Comparison of ENCODE assay signal across 20 mouse cellular contexts in genomic region chr9:51398886-51399285, GRCm38 (mm10).
DNase-seq lines count a peak whose midpoint lies in the region.
"Had no signal": no experiment of that assay in that cellular context is flagged by ENCODE, and none has a peak within 500 bp of the region (broad histone marks: within the 10 kb centered on the region; RNA-seq: fewer than 3 reads in every experiment).

No protein-coding gene starts in this region.

- peak; percentile 18 for DNase-seq in adrenal gland, adult 2 months
- DNase-seq in adrenal gland, postnatal 25 days = no peak
- peak; percentile 10 for DNase-seq in gastrocnemius, postnatal 25 days
- no peak for DNase-seq in gastrocnemius, postnatal 36 days
- DNase-seq in adipocyte (ENCODE audit: low spot score) = peak; percentile 44
- DNase-seq in skeletal muscle tissue, adult 2 months (ENCODE audit: low read depth, low spot score) = peak; percentile 54
- no peak for DNase-seq in testis, postnatal 14 days (ENCODE audit: low spot score)
- no peak for DNase-seq in left cerebral cortex, postnatal 10 days (ENCODE audit: extremely low spot score in 1 of 2, low spot score in 2 of 2)
- DNase-seq: adrenal gland, postnatal 10 days; B cell, adult 2 months; cerebellum, adult 11-12 months; cerebellum, adult 8-10 months; cerebellum, postnatal 10 days; cerebellum, postnatal 36 days; embryo, embryonic 11 days; forebrain, postnatal 0 days; gastrocnemius, postnatal 14 days; heart, postnatal 14 days; heart, postnatal 4 days; kidney, adult 18-20 months had no signal

- intact Hi-C loops in gastrocnemius, postnatal 36 days (cut with DNase I) = no loop called here
- intact Hi-C loops in left cerebral cortex, postnatal 10 days (cut with DNase I) = no loop called here

Comparison
In these comparisons a context has a peak if more than half of its experiments do, and no peak if none do; other contexts are left out.
1. DNase-seq: peak in adrenal gland, adult 2 months (single experiment), gastrocnemius, postnatal 25 days (single experiment), adipocyte (single experiment) and skeletal muscle tissue, adult 2 months (single experiment); none in adrenal gland, postnatal 25 days (single experiment), gastrocnemius, postnatal 36 days (0 of 2), testis, postnatal 14 days (single experiment) and left cerebral cortex, postnatal 10 days (0 of 2).